Mouse (Mus musculus): Measurements from ENCODE around the gene Imp3. TPM values are rescaled to one million over a fixed set of nuclear protein-coding genes. Genes with fewer than 3 reads are reported as not detected.
"Not testable (repeated sequence)": the region's sequence is repeated elsewhere in the genome, so short reads cannot be mapped to it uniquely, and the experiment has no call there.

Gene Imp3
- polyA plus RNA-seq, 1 experiment from 2014 or later: 73.6 TPM

GRCm38 (mm10) chr9:56896779-56897178, 40.5 kb upstream of the Imp3 start:
- Histone ChIP-seq H3K4me2 (ENCODE audit: low read depth, severe bottlenecking) (no peak overlapping the region), H3K36me3 (ENCODE audit: control insufficient read depth, insufficient read depth, low read length) (no peaks in the 10 kb centered on the region), H3K27ac (replicated peaks; ENCODE audit: low read depth, low read length) (no peak overlapping the region), H3K4me3 (ENCODE audit: low read depth, low read length) (no peak overlapping the region), H3K4me1 (ENCODE audit: control insufficient read depth, insufficient read depth, low read length) (peaks cover 7% of the 10 kb centered on the region; the same call in 1 of the 2 replicates), H3K9ac (ENCODE audit: low read length) (no peak overlapping the region), H3K27me3 (ENCODE audit: control insufficient read depth, insufficient read depth, low read length) (no peaks in the 10 kb centered on the region), H3K9me3 (ENCODE audit: control insufficient read depth, low read length) (no peaks in the 10 kb centered on the region)
- 93% methylated on average over 12 of the region's 12 CpGs for WGBS
- no peak for DNase-seq (ENCODE audit: low spot score)
- no peak for ATAC-seq (ENCODE audit: insufficient number of reproducible peaks, low FRiP score, low TSS enrichment, low read depth)

GRCm38 (mm10) chr9:56899409-56899808, 37.9 kb upstream of the Imp3 start:
- 66% methylated on average over 11 of the region's 11 CpGs for WGBS
- ATAC-seq (ENCODE audit: insufficient number of reproducible peaks, low FRiP score, low TSS enrichment, low read depth): no peak
- no peak for DNase-seq (ENCODE audit: low spot score)
- Histone ChIP-seq H3K9me3 (ENCODE audit: control insufficient read depth, low read length) (no peaks in the 10 kb centered on the region), H3K4me1 (ENCODE audit: control insufficient read depth, insufficient read depth, low read length) (no peaks in the 10 kb centered on the region), H3K4me3 (ENCODE audit: low read depth, low read length) (no peak overlapping the region), H3K27me3 (ENCODE audit: control insufficient read depth, insufficient read depth, low read length) (no peaks in the 10 kb centered on the region), H3K4me2 (ENCODE audit: low read depth, severe bottlenecking) (no peak overlapping the region), H3K36me3 (ENCODE audit: control insufficient read depth, insufficient read depth, low read length) (no peaks in the 10 kb centered on the region), H3K9ac (ENCODE audit: low read length) (no peak overlapping the region), H3K27ac (replicated peaks; ENCODE audit: low read depth, low read length) (no peak overlapping the region)

GRCm38 (mm10) chr9:56900060-56900459, 37.2 kb upstream of the Imp3 start:
- no peak overlapping the region for H3K27ac ChIP-seq (replicated peaks; ENCODE audit: low read depth, low read length)

GRCm38 (mm10) chr9:56900571-56900970, 36.7 kb upstream of the Imp3 start:
- WGBS: 51% methylated on average over 9 of the region's 9 CpGs
- H3K27me3 ChIP-seq (ENCODE audit: control insufficient read depth, insufficient read depth, low read length): no peaks in the 10 kb centered on the region
- H3K4me1 ChIP-seq (ENCODE audit: control insufficient read depth, insufficient read depth, low read length): no peaks in the 10 kb centered on the region
- H3K27ac ChIP-seq (replicated peaks; ENCODE audit: low read depth, low read length): no peak overlapping the region
- H3K4me3 ChIP-seq (ENCODE audit: low read depth, low read length): no peak overlapping the region
- no peak overlapping the region for H3K4me2 ChIP-seq (ENCODE audit: low read depth, severe bottlenecking)
- no peak overlapping the region for H3K9ac ChIP-seq (ENCODE audit: low read length)
- ATAC-seq (ENCODE audit: insufficient number of reproducible peaks, low FRiP score, low TSS enrichment, low read depth) (no peak), DNase-seq (ENCODE audit: low spot score) (no peak)
- H3K36me3 ChIP-seq (ENCODE audit: control insufficient read depth, insufficient read depth, low read length): no peaks in the 10 kb centered on the region
- H3K9me3 ChIP-seq (ENCODE audit: control insufficient read depth, low read length): no peaks in the 10 kb centered on the region

More at GRCm38 (mm10) chr9:56900060-56900459, 37.2 kb upstream of the Imp3 start:
- no peaks in the 10 kb centered on the region for H3K27me3 ChIP-seq (ENCODE audit: control insufficient read depth, insufficient read depth, low read length)
- H3K4me1 ChIP-seq (ENCODE audit: control insufficient read depth, insufficient read depth, low read length): no peaks in the 10 kb centered on the region
- ATAC-seq (ENCODE audit: insufficient number of reproducible peaks, low FRiP score, low TSS enrichment, low read depth) (no peak), DNase-seq (ENCODE audit: low spot score) (no peak)
- H3K4me2 ChIP-seq (ENCODE audit: low read depth, severe bottlenecking): no peak overlapping the region
- no peak overlapping the region for H3K9ac ChIP-seq (ENCODE audit: low read length)
- H3K4me3 ChIP-seq (ENCODE audit: low read depth, low read length): no peak overlapping the region
- no peaks in the 10 kb centered on the region for H3K9me3 ChIP-seq (ENCODE audit: control insufficient read depth, low read length)
- no peaks in the 10 kb centered on the region for H3K36me3 ChIP-seq (ENCODE audit: control insufficient read depth, insufficient read depth, low read length)

- Histone ChIP-seq H3K36me3 (ENCODE audit: control insufficient read depth, insufficient read depth, low read length) (no peaks in the 10 kb centered on the region), H3K4me3 (ENCODE audit: low read depth, low read length) (no peak overlapping the region), H3K9ac (ENCODE audit: low read length) (no peak overlapping the region), H3K4me1 (ENCODE audit: control insufficient read depth, insufficient read depth, low read length) (no peaks in the 10 kb centered on the region), H3K9me3 (ENCODE audit: control insufficient read depth, low read length) (no peaks in the 10 kb centered on the region), H3K27me3 (ENCODE audit: control insufficient read depth, insufficient read depth, low read length) (no peaks in the 10 kb centered on the region), H3K27ac (replicated peaks; ENCODE audit: low read depth, low read length) (no peak overlapping the region), H3K4me2 (ENCODE audit: low read depth, severe bottlenecking) (no peak overlapping the region)
- DNase-seq (ENCODE audit: low spot score) (no peak), ATAC-seq (ENCODE audit: insufficient number of reproducible peaks, low FRiP score, low TSS enrichment, low read depth) (no peak)
- WGBS: 69% methylated on average over 8 of the region's 8 CpGs
Measured at GRCm38 (mm10) chr9:56901187-56901586, 36.1 kb upstream of the Imp3 start.

GRCm38 (mm10) chr9:56903662-56904061, 33.6 kb upstream of the Imp3 start:
- Histone ChIP-seq H3K4me3 (ENCODE audit: low read depth, low read length) (no peak overlapping the region), H3K4me1 (ENCODE audit: control insufficient read depth, insufficient read depth, low read length) (no peaks in the 10 kb centered on the region), H3K9ac (ENCODE audit: low read length) (no peak overlapping the region), H3K27me3 (ENCODE audit: control insufficient read depth, insufficient read depth, low read length) (no peaks in the 10 kb centered on the region), H3K36me3 (ENCODE audit: control insufficient read depth, insufficient read depth, low read length) (no peaks in the 10 kb centered on the region), H3K27ac (replicated peaks; ENCODE audit: low read depth, low read length) (no peak overlapping the region), H3K9me3 (ENCODE audit: control insufficient read depth, low read length) (no peaks in the 10 kb centered on the region), H3K4me2 (ENCODE audit: low read depth, severe bottlenecking) (no peak overlapping the region)
- 69% methylated on average over 3 of the region's 3 CpGs for WGBS
- no peak for ATAC-seq (ENCODE audit: insufficient number of reproducible peaks, low FRiP score, low TSS enrichment, low read depth)
- DNase-seq (ENCODE audit: low spot score): no peak

GRCm38 (mm10) chr9:56907549-56907948, 29.7 kb upstream of the Imp3 start:
- H3K27me3 ChIP-seq (ENCODE audit: control insufficient read depth, insufficient read depth, low read length): no peaks in the 10 kb centered on the region
- H3K4me3 ChIP-seq (ENCODE audit: low read depth, low read length): no peak overlapping the region
- DNase-seq (ENCODE audit: low spot score): no peak
- no peak overlapping the region for H3K9ac ChIP-seq (ENCODE audit: low read length)
- no peak overlapping the region for H3K4me2 ChIP-seq (ENCODE audit: low read depth, severe bottlenecking)
- no peaks in the 10 kb centered on the region for H3K9me3 ChIP-seq (ENCODE audit: control insufficient read depth, low read length)
- no peak overlapping the region for H3K27ac ChIP-seq (replicated peaks; ENCODE audit: low read depth, low read length)
- 89% methylated on average over 9 of the region's 9 CpGs for WGBS
- no peaks in the 10 kb centered on the region for H3K36me3 ChIP-seq (ENCODE audit: control insufficient read depth, insufficient read depth, low read length)
- ATAC-seq (ENCODE audit: insufficient number of reproducible peaks, low FRiP score, low TSS enrichment, low read depth): no peak
- H3K4me1 ChIP-seq (ENCODE audit: control insufficient read depth, insufficient read depth, low read length): no peaks in the 10 kb centered on the region

- not testable (repeated sequence) for H3K9ac ChIP-seq (ENCODE audit: low read length); H3K4me3 ChIP-seq (ENCODE audit: low read depth, low read length); H3K4me1 ChIP-seq (ENCODE audit: control insufficient read depth, insufficient read depth, low read length); H3K27me3 ChIP-seq (ENCODE audit: control insufficient read depth, insufficient read depth, low read length); H3K9me3 ChIP-seq (ENCODE audit: control insufficient read depth, low read length); H3K4me2 ChIP-seq (ENCODE audit: low read depth, severe bottlenecking); H3K36me3 ChIP-seq (ENCODE audit: control insufficient read depth, insufficient read depth, low read length); DNase-seq (ENCODE audit: low spot score); H3K27ac ChIP-seq (replicated peaks; ENCODE audit: low read depth, low read length); ATAC-seq (ENCODE audit: insufficient number of reproducible peaks, low FRiP score, low TSS enrichment, low read depth)
- 48% methylated on average over 4 of the region's 4 CpGs for WGBS
Measured at GRCm38 (mm10) chr9:56909991-56910390, 27.3 kb upstream of the Imp3 start.

GRCm38 (mm10) chr9:56911017-56911416, 26.3 kb upstream of the Imp3 start:
- 54% methylated on average over 1 of the region's 1 CpGs for WGBS
- no peak for ATAC-seq (ENCODE audit: insufficient number of reproducible peaks, low FRiP score, low TSS enrichment, low read depth)
- Histone ChIP-seq H3K36me3 (ENCODE audit: control insufficient read depth, insufficient read depth, low read length) (no peaks in the 10 kb centered on the region), H3K9ac (ENCODE audit: low read length) (no peak overlapping the region), H3K4me3 (ENCODE audit: low read depth, low read length) (no peak overlapping the region), H3K4me1 (ENCODE audit: control insufficient read depth, insufficient read depth, low read length) (no peaks in the 10 kb centered on the region), H3K27me3 (ENCODE audit: control insufficient read depth, insufficient read depth, low read length) (no peaks in the 10 kb centered on the region), H3K4me2 (ENCODE audit: low read depth, severe bottlenecking) (no peak overlapping the region), H3K27ac (replicated peaks; ENCODE audit: low read depth, low read length) (no peak overlapping the region), H3K9me3 (ENCODE audit: control insufficient read depth, low read length) (no peaks in the 10 kb centered on the region)
- no peak for DNase-seq (ENCODE audit: low spot score)
